In the genomic region with DNA sequence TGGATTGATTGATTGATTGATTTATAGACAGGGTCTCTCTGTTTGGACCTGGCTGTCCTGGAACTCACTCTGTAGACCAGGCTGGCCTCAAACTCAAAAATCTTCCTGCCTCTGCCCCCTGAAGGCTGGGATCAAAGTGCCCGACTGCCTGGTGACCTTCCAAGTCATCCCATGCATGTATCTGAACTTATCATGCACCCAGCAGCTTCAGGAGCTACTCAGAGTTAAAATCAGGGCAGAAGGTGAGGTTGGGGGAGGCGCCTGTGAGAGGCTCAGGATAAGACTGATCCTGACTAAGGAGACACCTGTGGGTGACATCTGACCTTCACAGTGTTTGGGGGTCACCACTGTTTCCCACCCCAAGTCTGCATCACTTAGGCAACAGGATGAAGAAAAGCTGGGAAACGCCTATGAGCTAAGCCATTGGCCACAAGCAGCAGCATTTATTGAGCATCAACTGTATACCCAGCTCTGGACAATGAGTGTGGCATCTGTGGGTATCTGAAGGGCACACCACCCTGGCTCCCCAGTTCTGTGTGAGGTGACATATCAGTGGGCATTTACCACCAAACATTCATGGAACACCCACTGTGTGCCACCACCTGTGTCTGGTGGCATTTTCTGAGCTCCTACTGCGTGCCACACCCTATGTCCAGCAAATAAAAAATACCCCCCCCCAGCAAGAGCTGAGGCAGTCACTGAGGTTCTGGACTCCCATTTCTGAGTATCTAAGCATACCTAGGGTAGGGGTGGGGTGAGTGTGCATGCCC, we compare ENCODE assay signal across 9 mouse cellular contexts. TPM values are rescaled to one million over a fixed set of nuclear protein-coding genes. Genes with fewer than 3 reads are reported as not detected.
DNase-seq lines count a peak whose midpoint lies in the region; ATAC-seq and TF ChIP-seq lines count a peak whose summit lies in the region.
"Had no signal": no experiment of that assay in that cellular context is flagged by ENCODE, and none has a peak within 500 bp of the region (broad histone marks: within the 10 kb centered on the region; RNA-seq: fewer than 3 reads in every experiment).

No protein-coding gene starts in this region.

- no peak for ATAC-seq in hindbrain, embryonic 13.5 days (ENCODE audit: low FRiP score)
- no peak for ATAC-seq in limb, embryonic 12.5 days (ENCODE audit: insufficient number of reproducible peaks, insufficient read depth, low FRiP score, low TSS enrichment, low read depth)
- no peak for ATAC-seq in inflammation-experienced regulatory T-cells, adult 6 months
- ATAC-seq in liver, postnatal 0 days, result no peak

- H3K27ac ChIP-seq in embryonic fibroblast, embryonic 13.5 days (ENCODE audit: insufficient read depth, low read length), result no peak overlapping the region
- 0 out of 2 replicates have a peak overlapping the region, but pooled peaks have one; percentile 41 for H3K27ac ChIP-seq in hindbrain, embryonic 13.5 days
- no peak overlapping the region for H3K27ac ChIP-seq in limb, embryonic 12.5 days
- no peak overlapping the region for H3K27ac ChIP-seq in liver, postnatal 0 days (ENCODE audit: low read depth)

- no peak for TF ChIP-seq POLR2A in embryonic fibroblast, embryonic 13.5 days (IDR thresholded peaks at IDR 0.05; ENCODE audit: low read depth, low read length)

- H3K9ac ChIP-seq in hindbrain, embryonic 13.5 days, result no peak overlapping the region
- 0 out of 2 replicates have a peak overlapping the region, but pooled peaks have one; percentile 37 for H3K9ac ChIP-seq in limb, embryonic 12.5 days (replicated peaks)
- no peak overlapping the region for H3K9ac ChIP-seq in liver, postnatal 0 days (replicated peaks)

- peak; percentile 3 for DNase-seq in left cerebral cortex, postnatal 4 days
- DNase-seq in left cerebral cortex, adult 9 months (ENCODE audit: low spot score in 2 of 2), result no peak
- peak; percentile 7 for DNase-seq in MN1 (ENCODE audit: low spot score)
- DNase-seq in liver, postnatal 0 days, result no peak

- WGBS in hindbrain, embryonic 13.5 days, result 67% methylated on average over 4 of the region's 4 CpGs
- 58% methylated on average over 4 of the region's 4 CpGs for WGBS in limb, embryonic 12.5 days
- WGBS in liver, postnatal 0 days (ENCODE audit: insufficient replicate concordance), result 58% methylated on average over 4 of the region's 4 CpGs

- H3K9me3 ChIP-seq in hindbrain, embryonic 13.5 days, result no peaks in the 10 kb centered on the region
- peaks cover 3% of the 10 kb centered on the region; the same call in 1 of the 2 replicates for H3K9me3 ChIP-seq in limb, embryonic 12.5 days
- H3K9me3 ChIP-seq in liver, postnatal 0 days (ENCODE audit: low read length), result no peaks in the 10 kb centered on the region

- TF ChIP-seq CTCF in embryonic fibroblast, embryonic 13.5 days (IDR thresholded peaks at IDR 0.05; ENCODE audit: borderline replicate concordance, insufficient read depth, low read length), result no peak
- TF ChIP-seq CTCF in liver, postnatal 0 days (IDR thresholded peaks at IDR 0.05; ENCODE audit: low read depth), result no peak

- intact Hi-C loops in left cerebral cortex, postnatal 4 days (cut with DNase I), result no loop called here

- peaks cover 5% of the 10 kb centered on the region; the same call in 1 of the 2 replicates for H3K4me1 ChIP-seq in embryonic fibroblast, embryonic 13.5 days (ENCODE audit: control insufficient read depth, insufficient read depth, low read length)
- H3K4me1 ChIP-seq in hindbrain, embryonic 13.5 days (replicated peaks), result peaks cover 42% of the 10 kb centered on the region
- H3K4me1 ChIP-seq in limb, embryonic 12.5 days (replicated peaks), result peaks cover 43% of the 10 kb centered on the region
- peaks cover 26% of the 10 kb centered on the region for H3K4me1 ChIP-seq in liver, postnatal 0 days (ENCODE audit: insufficient read depth)

- H3K4me3 ChIP-seq in embryonic fibroblast, embryonic 13.5 days (ENCODE audit: insufficient read depth, low read length), result peak overlapping the region; percentile 14
- H3K4me3 ChIP-seq in hindbrain, embryonic 13.5 days, result no peak overlapping the region
- peak overlapping the region; percentile 15; the same call in 1 of the 2 replicates for H3K4me3 ChIP-seq in limb, embryonic 12.5 days (replicated peaks)
- H3K4me3 ChIP-seq in liver, postnatal 0 days (ENCODE audit: low read depth, low read length), result no peak overlapping the region

- peaks cover 11% of the 10 kb centered on the region for H3K36me3 ChIP-seq in hindbrain, embryonic 13.5 days
- H3K36me3 ChIP-seq in limb, embryonic 12.5 days, result peaks cover 14% of the 10 kb centered on the region
- H3K36me3 ChIP-seq in liver, postnatal 0 days (replicated peaks; ENCODE audit: insufficient read depth, low read length), result 0 out of 2 replicates have a peak, but pooled peaks cover 2% of the 10 kb centered on the region

- no peak for TF ChIP-seq EP300 in liver, postnatal 0 days (IDR thresholded peaks at IDR 0.05; ENCODE audit: low read depth)

- H3K27me3 ChIP-seq in hindbrain, embryonic 13.5 days, result peaks cover 56% of the 10 kb centered on the region
- H3K27me3 ChIP-seq in limb, embryonic 12.5 days, result peaks cover 70% of the 10 kb centered on the region
- peaks cover 25% of the 10 kb centered on the region for H3K27me3 ChIP-seq in liver, postnatal 0 days (ENCODE audit: insufficient read depth, low read length)

- H3K4me2 ChIP-seq in hindbrain, embryonic 13.5 days, result 0 out of 2 replicates have a peak overlapping the region, but pooled peaks have one; percentile 61
- H3K4me2 ChIP-seq in limb, embryonic 12.5 days, result peak overlapping the region; percentile 89
- no peak overlapping the region for H3K4me2 ChIP-seq in liver, postnatal 0 days (ENCODE audit: low read depth, low read length)

RNA-seq across cellular contexts. Expression of gene Smim24, which starts 30.8 kb away (rescaled TPM):
- 1 to 10 TPM; 1.5 to 2.3 TPM for total RNA-seq in left cerebral cortex, postnatal 4 days (2021)
- 0.58 and 2.2 TPM in 2 replicates for polyA plus RNA-seq in embryonic fibroblast, embryonic 13.5 days (2011; ENCODE audit: insufficient read length, low read depth, missing spikeins)
- polyA plus RNA-seq in hindbrain, embryonic 13.5 days (2015; fragmentation: Nextera tagmentation; extraction: Ambion mirVana), result 1.8 TPM in 2 replicates
- 2.9 and 3.0 TPM in 2 replicates for polyA plus RNA-seq in limb, embryonic 12.5 days (2016; fragmentation: Nextera tagmentation; extraction: Ambion mirVana)
- polyA plus RNA-seq in inflammation-experienced regulatory T-cells, adult 6 months (2017; shearing (Covaris generic)), result 10 to 100 TPM in 1 of 3 experiments, 1 to 10 TPM in 2; 4.4 to 10.7 (median 9.8) TPM
- 1.7 and 2.0 TPM in 2 replicates for polyA plus RNA-seq in liver, postnatal 0 days (2015; fragmentation: Nextera tagmentation; extraction: Ambion mirVana)
- total RNA-seq: gastrocnemius, adult 8-10 months had no signal

RNA-seq across cellular contexts. Expression of gene Nfic, which starts 31.8 kb away (rescaled TPM):
- total RNA-seq in left cerebral cortex, postnatal 4 days (2021), result 10 to 100 TPM; 29.5 to 31.1 TPM
- polyA plus RNA-seq in embryonic fibroblast, embryonic 13.5 days (2011; ENCODE audit: insufficient read length, low read depth, missing spikeins), result 64.3 and 84.8 TPM in 2 replicates
- polyA plus RNA-seq in hindbrain, embryonic 13.5 days (2015; fragmentation: Nextera tagmentation; extraction: Ambion mirVana), result 21.3 and 22.4 TPM in 2 replicates
- polyA plus RNA-seq in limb, embryonic 12.5 days (2016; fragmentation: Nextera tagmentation; extraction: Ambion mirVana), result 30.8 and 31.1 TPM in 2 replicates
- polyA plus RNA-seq in inflammation-experienced regulatory T-cells, adult 6 months (2017; shearing (Covaris generic)), result 10 to 100 TPM; 13.8 to 17.2 (median 15.0) TPM
- 19.6 and 21.1 TPM in 2 replicates for polyA plus RNA-seq in liver, postnatal 0 days (2015; fragmentation: Nextera tagmentation; extraction: Ambion mirVana)

RNA-seq across cellular contexts. Expression of gene Gm48552, which starts 34.9 kb away (rescaled TPM):
- 1 to 10 TPM; 2.7 to 5.9 TPM for total RNA-seq in left cerebral cortex, postnatal 4 days (2021)
- polyA plus RNA-seq in embryonic fibroblast, embryonic 13.5 days (2011; ENCODE audit: insufficient read length, low read depth, missing spikeins), result 1.1 TPM in 1 of 2 replicates, not detected in the other
- polyA plus RNA-seq in hindbrain, embryonic 13.5 days (2015; fragmentation: Nextera tagmentation; extraction: Ambion mirVana), result 2.0 and 2.3 TPM in 2 replicates
- 1.1 and 3.1 TPM in 2 replicates for polyA plus RNA-seq in limb, embryonic 12.5 days (2016; fragmentation: Nextera tagmentation; extraction: Ambion mirVana)
- 1 to 10 TPM in 1 of 3 experiments, not detected in 2; 3.1 TPM for polyA plus RNA-seq in inflammation-experienced regulatory T-cells, adult 6 months (2017; shearing (Covaris generic))
- polyA plus RNA-seq in liver, postnatal 0 days (2015; fragmentation: Nextera tagmentation; extraction: Ambion mirVana), result not detected in 2 replicates

RNA-seq across cellular contexts. Expression of gene Gm48551, which starts 39.4 kb away (rescaled TPM):
- 1 to 10 TPM; 3.7 to 4.4 TPM for total RNA-seq in left cerebral cortex, postnatal 4 days (2021)
- polyA plus RNA-seq in embryonic fibroblast, embryonic 13.5 days (2011; ENCODE audit: insufficient read length, low read depth, missing spikeins), result 1.4 TPM in 1 of 2 replicates, not detected in the other
- 6.5 and 8.1 TPM in 2 replicates for polyA plus RNA-seq in hindbrain, embryonic 13.5 days (2015; fragmentation: Nextera tagmentation; extraction: Ambion mirVana)
- polyA plus RNA-seq in limb, embryonic 12.5 days (2016; fragmentation: Nextera tagmentation; extraction: Ambion mirVana), result 3.3 and 3.8 TPM in 2 replicates
- 1 to 10 TPM in 2 of 3 experiments, under 1 TPM in 1; 0.60 to 1.9 (median 1.1) TPM for polyA plus RNA-seq in inflammation-experienced regulatory T-cells, adult 6 months (2017; shearing (Covaris generic))
- 0.40 and 0.70 TPM in 2 replicates for polyA plus RNA-seq in liver, postnatal 0 days (2015; fragmentation: Nextera tagmentation; extraction: Ambion mirVana)

RNA-seq across cellular contexts. Expression of gene Dohh, which starts 39.4 kb away (rescaled TPM):
- 10 to 100 TPM; 58.8 to 61.5 TPM for total RNA-seq in left cerebral cortex, postnatal 4 days (2021)
- 37.7 and 50.1 TPM in 2 replicates for polyA plus RNA-seq in embryonic fibroblast, embryonic 13.5 days (2011; ENCODE audit: insufficient read length, low read depth, missing spikeins)
- polyA plus RNA-seq in hindbrain, embryonic 13.5 days (2015; fragmentation: Nextera tagmentation; extraction: Ambion mirVana), result 72.1 and 74.8 TPM in 2 replicates
- polyA plus RNA-seq in limb, embryonic 12.5 days (2016; fragmentation: Nextera tagmentation; extraction: Ambion mirVana), result 71.9 and 74.6 TPM in 2 replicates
- polyA plus RNA-seq in inflammation-experienced regulatory T-cells, adult 6 months (2017; shearing (Covaris generic)), result 10 to 100 TPM in 2 of 3 experiments, 1 to 10 TPM in 1; 9.2 to 17.9 (median 10.9) TPM
- 39.3 and 42.1 TPM in 2 replicates for polyA plus RNA-seq in liver, postnatal 0 days (2015; fragmentation: Nextera tagmentation; extraction: Ambion mirVana)

Comparison
In these comparisons a context has a peak if more than half of its experiments do, and no peak if none do; other contexts are left out.
1. DNase-seq: peak in left cerebral cortex, postnatal 4 days (single experiment) and MN1 (single experiment); none in left cerebral cortex, adult 9 months (0 of 2) and liver, postnatal 0 days (single experiment).
2. H3K4me3 ChIP-seq: peak in embryonic fibroblast, embryonic 13.5 days (single experiment) and limb, embryonic 12.5 days (single experiment); none in hindbrain, embryonic 13.5 days (single experiment) and liver, postnatal 0 days (single experiment).